Mouse (Mus musculus): ENCODE results near the gene Opalin.

Opalin gene

GRCm38 (mm10) chr19:41073746-41074455 is 3.0 kb downstream of the Opalin start:
- no peak for DNase-seq (ENCODE audit: low spot score)

- peak; percentile 45 for DNase-seq (ENCODE audit: low spot score)
Observed at GRCm38 (mm10) chr19:41071500-41071899, 5.4 kb downstream of the Opalin start.

- no peak for DNase-seq (ENCODE audit: low spot score)
Observed at GRCm38 (mm10) chr19:41054702-41055101, 22.2 kb downstream of the Opalin start.

GRCm38 (mm10) chr19:41053530-41053929 is 23.4 kb downstream of the Opalin start:
- DNase-seq (ENCODE audit: low spot score): no peak

- no peak for DNase-seq (ENCODE audit: low spot score)
Observed at GRCm38 (mm10) chr19:41052247-41052646, 24.7 kb downstream of the Opalin start.

- DNase-seq (ENCODE audit: low spot score): no peak
Observed at GRCm38 (mm10) chr19:41051714-41052113, 25.2 kb downstream of the Opalin start.

GRCm38 (mm10) chr19:41048187-41048559 is 28.7 kb downstream of the Opalin start:
- no peak for DNase-seq (ENCODE audit: low spot score)

- DNase-seq (ENCODE audit: low spot score): no peak
Observed at GRCm38 (mm10) chr19:41047437-41048186, 29.3 kb downstream of the Opalin start.

GRCm38 (mm10) chr19:41045091-41045770 is 31.7 kb downstream of the Opalin start:
- no peak for DNase-seq (ENCODE audit: low spot score)

GRCm38 (mm10) chr19:41039110-41039509 is 37.8 kb downstream of the Opalin start:
- no peak for DNase-seq (ENCODE audit: low spot score)

- no peak for DNase-seq (ENCODE audit: low spot score)
Observed at GRCm38 (mm10) chr19:41035809-41036551, 40.9 kb downstream of the Opalin start.

- no peak for DNase-seq (ENCODE audit: low spot score)
Observed at GRCm38 (mm10) chr19:41031869-41032268, 45.0 kb downstream of the Opalin start.

GRCm38 (mm10) chr19:41031009-41031408 is 45.9 kb downstream of the Opalin start:
- no peak for DNase-seq (ENCODE audit: low spot score)

- no peak for DNase-seq (ENCODE audit: low spot score)
Observed at GRCm38 (mm10) chr19:41030161-41030560, 46.8 kb downstream of the Opalin start.

- no peak for DNase-seq (ENCODE audit: low spot score)
Observed at GRCm38 (mm10) chr19:41029219-41029618, 47.7 kb downstream of the Opalin start, which contains the start of gene Dntt. TSS of gene Dntt (plus strand) at chr19:41029275.

GRCm38 (mm10) chr19:41027601-41028000 is 49.3 kb downstream of the Opalin start:
- DNase-seq (ENCODE audit: low spot score): no peak

- DNase-seq (ENCODE audit: low spot score): no peak
Observed at GRCm38 (mm10) chr19:41027024-41027423, 49.9 kb downstream of the Opalin start.

GRCm38 (mm10) chr19:41026551-41026950 is 50.4 kb downstream of the Opalin start:
- DNase-seq (ENCODE audit: low spot score): no peak

GRCm38 (mm10) chr19:41022244-41022643 is 54.7 kb downstream of the Opalin start:
- DNase-seq (ENCODE audit: low spot score): no peak

GRCm38 (mm10) chr19:41020537-41020936 is 56.4 kb downstream of the Opalin start:
- DNase-seq (ENCODE audit: low spot score): no peak

GRCm38 (mm10) chr19:41019164-41019675 is 57.7 kb downstream of the Opalin start:
- DNase-seq (ENCODE audit: low spot score): no peak

Data from ovary, adult 18-20 months (tissue).